Mouse (Mus musculus) liver, embryonic 15.5 days (tissue): ENCODE data around the gene Nmb. TPM values are rescaled to one million over a fixed set of nuclear protein-coding genes. Genes with fewer than 3 reads are reported as not detected.
"Not testable (repeated sequence)": the region's sequence is repeated elsewhere in the genome, so short reads cannot be mapped to it uniquely, and the experiment has no call there.

Source experiments
- ATAC-seq: fragments of 200-750 bp; cut with Nextera tagmentation; 2 replicates; pipeline ENCODE4 v1.8.0; 2017; ENCODE audit warnings: moderate number of reproducible peaks, mild to moderate bottlenecking, moderate library complexity; ENCODE audit not compliant: insufficient read depth
- H3K27ac ChIP-seq: fragments of 300-500 bp; sonication (generic); replicated peaks from 2 replicates; pipeline ENCODE4 v1.5.1; 2015; ENCODE audit warnings: mild to moderate bottlenecking, inconsistent platforms
- H3K27me3 ChIP-seq: fragments of 300-500 bp; sonication (generic); 2 replicates; pipeline ENCODE4 v1.6.1; 2015; ENCODE audit warnings: mild to moderate bottlenecking, inconsistent platforms
- H3K36me3 ChIP-seq: fragments of 300-500 bp; sonication (generic); replicated peaks from 2 replicates; pipeline ENCODE4 v1.6.1; 2015; ENCODE audit warnings: moderate library complexity, mild to moderate bottlenecking, inconsistent platforms
- H3K4me1 ChIP-seq: fragments of 300-500 bp; sonication (generic); replicated peaks from 2 replicates; pipeline ENCODE4 v1.6.1; 2015; ENCODE audit warnings: inconsistent platforms
- H3K4me2 ChIP-seq: fragments of 300-500 bp; sonication (generic); 2 replicates; pipeline ENCODE4 v1.6.1; 2015; ENCODE audit warnings: moderate library complexity, mild to moderate bottlenecking, inconsistent platforms
- H3K4me3 ChIP-seq: fragments of 300-500 bp; sonication (generic); replicated peaks from 2 replicates; pipeline ENCODE4 v1.5.1; 2015; ENCODE audit warnings: mild to moderate bottlenecking, inconsistent platforms
- H3K9ac ChIP-seq: fragments of 300-500 bp; sonication (generic); 2 replicates; pipeline ENCODE4 v1.6.1; 2015; ENCODE audit warnings: moderate library complexity, mild to moderate bottlenecking, inconsistent platforms
- H3K9me3 ChIP-seq: fragments of 300-500 bp; sonication (generic); replicated peaks from 2 replicates; pipeline ENCODE4 v1.6.1; 2016; ENCODE audit warnings: inconsistent platforms
- WGBS: fragments of 180-500 bp; shearing (Covaris S2); methylation state at CpG from one replicate; pipeline ENCODE4 v1.1.7; 2015; ENCODE audit warnings: mixed read lengths; ENCODE audit not compliant: insufficient replicate concordance; 5-methylcytosine and 5-hydroxymethylcytosine counted together
- polyA plus RNA-seq: library from polyadenylated mRNA; unstranded; fragments of >200 nt; fragmentation: Nextera tagmentation; extraction: Ambion mirVana; gene quantifications from 2 replicates; pipeline ENCODE4 v1.2.1, GENCODE M21; 2015

Nmb gene
- 0.93 and 1.3 TPM in 2 replicates for polyA plus RNA-seq

DNA sequence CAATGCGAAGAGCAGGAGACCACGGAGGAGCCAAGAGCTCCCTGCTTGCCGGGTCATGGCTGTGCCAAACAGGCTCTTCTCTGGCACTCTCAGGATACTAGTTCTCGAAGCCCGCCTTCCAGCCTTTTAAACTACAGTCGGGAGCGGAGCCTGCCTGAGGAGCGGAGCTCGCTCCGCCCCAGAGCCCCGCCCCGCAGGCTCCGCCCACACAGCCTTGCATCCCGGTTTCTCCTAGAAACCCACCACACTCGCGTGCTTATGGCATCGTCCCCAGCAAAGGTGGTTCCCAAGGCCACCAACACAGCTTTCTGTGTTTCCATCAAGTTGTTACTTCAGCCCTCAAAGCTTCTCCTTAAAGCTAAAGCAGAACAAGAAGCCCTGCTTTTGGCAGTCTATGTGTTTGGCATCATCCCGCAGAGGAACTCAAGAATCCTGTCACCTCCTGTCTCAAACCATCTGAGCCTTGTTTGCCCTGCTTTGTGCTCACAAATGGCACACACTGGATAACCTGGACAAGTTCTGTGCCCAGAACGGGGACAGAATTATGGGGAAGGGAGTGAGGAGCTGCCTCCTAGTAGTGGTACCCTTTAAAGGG lies at the start of gene Nmb:
Gene Nmb, minus strand, starts transcription at position 156 of the 595 bp plus-strand sequence.
- H3K4me1 ChIP-seq: peaks cover 38% of the 10 kb centered on the region
- H3K9me3 ChIP-seq: no peaks in the 10 kb centered on the region
- H3K27ac ChIP-seq: no peak within 1 kb of the TSS
- ATAC-seq: no peak
- 2% methylated on average over 19 of the region's 19 CpGs for WGBS
- H3K4me3 ChIP-seq: peak within 1 kb of the TSS; percentile 57
- H3K27me3 ChIP-seq: no peaks in the 10 kb centered on the region; the same call in 1 of the 2 replicates
- peak within 1 kb of the TSS; percentile 56 for H3K9ac ChIP-seq
- 0 out of 2 replicates have a peak, but pooled peaks cover 14% of the 10 kb centered on the region for H3K36me3 ChIP-seq
- peak within 1 kb of the TSS; percentile 90 for H3K4me2 ChIP-seq

GRCm38 (mm10) chr7:80954251-80954650 lies 49.4 kb upstream of the Nmb start:
- H3K9me3 ChIP-seq: no peaks in the 10 kb centered on the region
- ATAC-seq: no peak
- H3K36me3 ChIP-seq: no peaks in the 10 kb centered on the region
- peaks cover 9% of the 10 kb centered on the region for H3K4me1 ChIP-seq
- no peak overlapping the region for H3K4me2 ChIP-seq
- no peak overlapping the region for H3K4me3 ChIP-seq
- H3K9ac ChIP-seq: no peak overlapping the region
- 68% methylated on average over 2 of the region's 2 CpGs for WGBS
- H3K27me3 ChIP-seq: peaks cover 10% of the 10 kb centered on the region
- H3K27ac ChIP-seq: no peak overlapping the region

DNA sequence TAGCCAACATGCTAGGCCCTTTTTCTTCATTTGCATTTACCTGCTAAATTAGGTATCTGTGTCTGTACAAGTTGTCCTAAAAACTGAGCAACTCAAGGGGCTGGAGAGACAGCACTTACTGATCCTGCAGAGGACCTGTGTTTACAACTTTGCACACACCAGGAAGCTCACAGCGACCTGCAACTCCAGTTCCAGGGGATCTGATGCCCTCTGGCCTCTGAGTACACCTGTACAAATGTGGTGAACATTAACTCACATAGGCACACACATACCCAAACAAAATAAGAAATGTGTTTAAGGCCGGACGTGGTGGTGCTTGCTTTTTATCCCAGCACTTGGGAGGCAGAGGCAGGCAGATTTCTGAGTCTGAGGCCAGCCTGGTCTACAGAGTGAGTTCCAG lies 47.3 kb upstream of the Nmb start:
- no peak overlapping the region for H3K9ac ChIP-seq
- H3K27me3 ChIP-seq: peaks cover 4% of the 10 kb centered on the region
- no peak overlapping the region for H3K4me3 ChIP-seq
- H3K4me2 ChIP-seq: no peak overlapping the region
- H3K27ac ChIP-seq: no peak overlapping the region
- no peak for ATAC-seq
- H3K36me3 ChIP-seq: no peaks in the 10 kb centered on the region
- H3K4me1 ChIP-seq: peaks cover 10% of the 10 kb centered on the region
- H3K9me3 ChIP-seq: no peaks in the 10 kb centered on the region
- WGBS: 43% methylated on average over 3 of the region's 3 CpGs

DNA sequence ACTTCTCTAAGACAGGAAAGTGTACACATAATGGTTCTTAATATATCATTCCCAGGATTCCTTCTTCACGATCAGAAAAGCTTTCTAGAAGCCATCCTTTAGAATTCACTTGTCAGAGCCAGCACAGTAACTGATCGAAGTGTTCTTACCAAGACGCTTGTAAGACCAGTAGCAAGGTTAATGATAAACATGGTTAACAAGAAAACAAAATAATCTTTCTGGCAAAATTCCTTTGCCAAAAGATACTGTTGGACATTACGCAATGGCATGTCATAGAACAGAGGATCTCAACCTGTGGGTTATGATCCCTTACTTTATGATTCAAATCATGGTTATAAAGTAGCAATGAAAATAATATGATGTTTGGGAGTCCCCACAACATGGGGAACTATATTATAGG lies 46.6 kb upstream of the Nmb start:
- H3K36me3 ChIP-seq: no peaks in the 10 kb centered on the region
- H3K27me3 ChIP-seq: peaks cover 4% of the 10 kb centered on the region
- peaks cover 15% of the 10 kb centered on the region for H3K4me1 ChIP-seq
- 66% methylated on average over 4 of the region's 4 CpGs for WGBS
- H3K4me2 ChIP-seq: no peak overlapping the region
- no peak overlapping the region for H3K27ac ChIP-seq
- ATAC-seq: no peak
- H3K4me3 ChIP-seq: no peak overlapping the region
- H3K9me3 ChIP-seq: no peaks in the 10 kb centered on the region
- no peak overlapping the region for H3K9ac ChIP-seq

GRCm38 (mm10) chr7:80947445-80948350 lies 42.8 kb upstream of the Nmb start, which contains the start of gene Sec11a:
Gene Sec11a, minus strand, starts transcription at chr7:80947780.
- peak within 1 kb of the TSS; percentile 81 for H3K9ac ChIP-seq
- 2% methylated on average over 44 of the region's 44 CpGs for WGBS
- H3K4me2 ChIP-seq: peak within 1 kb of the TSS; percentile 82
- peaks cover 4% of the 10 kb centered on the region; the same call in 1 of the 2 replicates for H3K27me3 ChIP-seq
- ATAC-seq: peak; percentile 100
- peaks cover 10% of the 10 kb centered on the region; the same call in 1 of the 2 replicates for H3K36me3 ChIP-seq
- peak within 1 kb of the TSS; percentile 90 for H3K27ac ChIP-seq
- H3K4me1 ChIP-seq: peaks cover 34% of the 10 kb centered on the region
- peak within 1 kb of the TSS; percentile 89 for H3K4me3 ChIP-seq
- no peaks in the 10 kb centered on the region for H3K9me3 ChIP-seq

- H3K4me3 ChIP-seq: no peak overlapping the region
- H3K27me3 ChIP-seq: no peaks in the 10 kb centered on the region
- no peak overlapping the region for H3K4me2 ChIP-seq
- no peaks in the 10 kb centered on the region for H3K9me3 ChIP-seq
- H3K9ac ChIP-seq: no peak overlapping the region
- 83% methylated on average over 4 of the region's 4 CpGs for WGBS
- ATAC-seq: no peak
- peaks cover 20% of the 10 kb centered on the region for H3K4me1 ChIP-seq
- no peak overlapping the region for H3K27ac ChIP-seq
- H3K36me3 ChIP-seq: peaks cover 21% of the 10 kb centered on the region
Observed at GRCm38 (mm10) chr7:80939808-80940207, 34.9 kb upstream of the Nmb start.

DNA sequence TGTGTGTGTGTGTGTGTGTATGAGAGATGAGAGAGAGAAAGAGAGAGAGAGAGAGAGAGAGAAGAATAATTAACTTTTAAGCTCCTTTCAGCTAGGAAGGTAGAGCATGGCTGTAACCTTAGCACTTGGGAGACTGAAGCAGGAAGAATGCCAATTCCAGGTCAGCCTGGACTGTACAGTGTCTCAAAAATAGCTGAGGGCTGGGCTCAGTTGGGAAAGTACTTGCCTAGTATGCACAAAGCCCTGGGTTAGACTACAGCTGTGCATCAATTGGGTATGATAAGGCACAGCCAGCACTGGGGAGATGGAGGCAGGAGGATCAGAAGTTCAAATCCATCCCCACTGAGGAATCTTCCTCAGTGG lies 32.4 kb upstream of the Nmb start:
- not testable (repeated sequence) for H3K9me3 ChIP-seq, H3K27me3 ChIP-seq, ATAC-seq, H3K27ac ChIP-seq, H3K4me2 ChIP-seq, H3K4me3 ChIP-seq, H3K9ac ChIP-seq
- Histone ChIP-seq H3K4me1 (peaks cover 18% of the 10 kb centered on the region), H3K36me3 (peaks cover 36% of the 10 kb centered on the region)

- not testable (repeated sequence) for H3K4me3 ChIP-seq, H3K27ac ChIP-seq, H3K9ac ChIP-seq, H3K27me3 ChIP-seq, ATAC-seq, H3K9me3 ChIP-seq, H3K4me2 ChIP-seq
- WGBS: 23% methylated on average over 7 of the region's 7 CpGs
- peaks cover 18% of the 10 kb centered on the region for H3K4me1 ChIP-seq
- peaks cover 40% of the 10 kb centered on the region for H3K36me3 ChIP-seq
Observed at GRCm38 (mm10) chr7:80936617-80937303, 31.9 kb upstream of the Nmb start.

DNA sequence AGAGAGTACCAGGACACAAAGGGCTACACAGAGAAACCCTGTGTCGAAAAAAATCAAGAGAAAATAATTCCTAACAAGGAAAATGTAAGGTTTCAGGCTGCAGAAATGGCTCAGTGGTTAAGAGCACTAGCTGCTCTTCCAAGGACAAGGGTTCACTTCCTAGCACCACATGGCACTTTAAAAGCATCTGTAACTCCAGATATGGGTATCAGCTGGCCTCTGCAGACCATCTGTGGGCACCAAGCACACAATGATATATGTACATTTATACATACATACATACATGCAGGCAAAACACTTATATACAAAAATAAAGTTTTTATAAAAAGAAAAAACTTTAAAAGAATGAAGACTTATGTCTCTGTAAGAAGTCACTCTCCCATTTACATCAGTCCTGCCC lies 31.0 kb upstream of the Nmb start:
- Histone ChIP-seq H3K4me1 (peaks cover 18% of the 10 kb centered on the region), H3K36me3 (peaks cover 43% of the 10 kb centered on the region), H3K9me3 (no peaks in the 10 kb centered on the region), H3K4me2 (no peak overlapping the region), H3K27ac (no peak overlapping the region), H3K27me3 (no peaks in the 10 kb centered on the region), H3K9ac (no peak overlapping the region), H3K4me3 (no peak overlapping the region)
- ATAC-seq: no peak
- WGBS: 81% methylated on average over 1 of the region's 1 CpGs

DNA sequence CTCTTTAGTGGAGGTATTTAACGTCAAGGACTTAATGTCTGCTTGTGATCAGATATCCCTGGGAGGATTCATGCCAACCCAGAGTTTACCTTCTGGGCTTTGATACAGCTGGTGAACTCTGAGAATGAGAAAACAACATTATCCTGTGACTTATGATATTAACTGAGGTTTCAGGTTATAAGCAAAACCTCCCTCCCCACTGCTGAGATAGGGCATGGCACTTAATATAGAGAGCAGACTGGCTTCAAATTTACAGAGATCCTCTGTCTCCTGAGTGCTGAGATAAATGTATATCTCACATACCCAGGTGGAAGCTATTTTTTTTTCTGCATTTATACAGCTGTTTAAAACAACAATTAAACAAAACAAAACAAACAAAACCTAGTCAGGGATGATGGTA lies 27.9 kb upstream of the Nmb start:
- no peak overlapping the region for H3K27ac ChIP-seq
- no peak overlapping the region for H3K4me3 ChIP-seq
- no peaks in the 10 kb centered on the region for H3K27me3 ChIP-seq
- 64% methylated on average over 1 of the region's 1 CpGs for WGBS
- H3K36me3 ChIP-seq: peaks cover 41% of the 10 kb centered on the region
- no peak overlapping the region for H3K4me2 ChIP-seq
- H3K9me3 ChIP-seq: no peaks in the 10 kb centered on the region
- ATAC-seq: no peak
- no peak overlapping the region for H3K9ac ChIP-seq
- peaks cover 10% of the 10 kb centered on the region for H3K4me1 ChIP-seq

GRCm38 (mm10) chr7:80931618-80932207 lies 26.8 kb upstream of the Nmb start:
- no peak overlapping the region for H3K4me2 ChIP-seq
- ATAC-seq: no peak
- H3K27me3 ChIP-seq: no peaks in the 10 kb centered on the region
- peaks cover 9% of the 10 kb centered on the region for H3K4me1 ChIP-seq
- 72% methylated on average over 8 of the region's 8 CpGs for WGBS
- no peak overlapping the region for H3K4me3 ChIP-seq
- H3K9me3 ChIP-seq: no peaks in the 10 kb centered on the region
- H3K27ac ChIP-seq: no peak overlapping the region
- no peak overlapping the region for H3K9ac ChIP-seq
- peaks cover 48% of the 10 kb centered on the region for H3K36me3 ChIP-seq
